Mouse (Mus musculus): ENCODE results near the gene Tas2r125. TPM values are rescaled to one million over a fixed set of nuclear protein-coding genes. Genes with fewer than 3 reads are reported as not detected.
"Not testable (repeated sequence)": the region's sequence is repeated elsewhere in the genome, so short reads cannot be mapped to it uniquely, and the experiment has no call there.

The Tas2r125 gene
- polyA plus RNA-seq (2016; fragmentation: Nextera tagmentation; extraction: Ambion mirVana) = 0.22 and 0.43 TPM in 2 replicates

- Histone ChIP-seq H3K9me3 (no peaks in the 10 kb centered on the region), H3K27me3 (replicated peaks) (no peaks in the 10 kb centered on the region), H3K4me3 (no peak within 1 kb of the TSS), H3K36me3 (no peaks in the 10 kb centered on the region), H3K9ac (no peak within 1 kb of the TSS), H3K27ac (no peak within 1 kb of the TSS), H3K4me2 (replicated peaks) (no peak within 1 kb of the TSS), H3K4me1 (no peaks in the 10 kb centered on the region)
- WGBS = 88% methylated on average over 3 of the region's 3 CpGs
- no peak for ATAC-seq (ENCODE audit: low FRiP score, low read depth)
These were observed at the start of gene Tas2r125 for GRCm38 (mm10) chr6:132909351-132909750. Tas2r125 (plus strand) TSS chr6:132909651.

GRCm38 (mm10) chr6:132867708-132868107, 41.7 kb upstream of the Tas2r125 start, which contains the start of gene Tas2r110:
Tas2r110 (plus strand) TSS chr6:132868008.
- no peak for ATAC-seq (ENCODE audit: low FRiP score, low read depth)
- H3K4me2 ChIP-seq (replicated peaks) = no peak within 1 kb of the TSS
- H3K36me3 ChIP-seq = no peaks in the 10 kb centered on the region
- H3K4me1 ChIP-seq = no peaks in the 10 kb centered on the region
- H3K4me3 ChIP-seq = no peak within 1 kb of the TSS
- no peak within 1 kb of the TSS for H3K9ac ChIP-seq
- H3K27me3 ChIP-seq (replicated peaks) = no peaks in the 10 kb centered on the region
- no peak within 1 kb of the TSS for H3K27ac ChIP-seq
- no peaks in the 10 kb centered on the region for H3K9me3 ChIP-seq

GRCm38 (mm10) chr6:132892711-132893110, 16.7 kb upstream of the Tas2r125 start, which contains the start of gene Tas2r113:
Tas2r113 (plus strand) TSS chr6:132893011.
- 68% methylated on average over 1 of the region's 1 CpGs for WGBS
- Histone ChIP-seq H3K27me3 (replicated peaks) (no peaks in the 10 kb centered on the region), H3K4me1 (no peaks in the 10 kb centered on the region), H3K27ac (no peak within 1 kb of the TSS), H3K9me3 (no peaks in the 10 kb centered on the region), H3K4me2 (replicated peaks) (no peak within 1 kb of the TSS), H3K36me3 (no peaks in the 10 kb centered on the region), H3K4me3 (no peak within 1 kb of the TSS), H3K9ac (no peak within 1 kb of the TSS)
- ATAC-seq (ENCODE audit: low FRiP score, low read depth) = no peak

GRCm38 (mm10) chr6:132941376-132941775, 31.9 kb downstream of the Tas2r125 start:
- H3K36me3 ChIP-seq; H3K4me1 ChIP-seq; H3K27me3 ChIP-seq (replicated peaks); H3K27ac ChIP-seq; ATAC-seq (ENCODE audit: low FRiP score, low read depth); H3K4me2 ChIP-seq (replicated peaks); H3K9me3 ChIP-seq; H3K4me3 ChIP-seq; H3K9ac ChIP-seq: not testable (repeated sequence)

- Histone ChIP-seq H3K4me3 (no peak within 1 kb of the TSS), H3K9me3 (no peaks in the 10 kb centered on the region), H3K4me1 (no peaks in the 10 kb centered on the region), H3K27ac (no peak within 1 kb of the TSS), H3K36me3 (no peaks in the 10 kb centered on the region), H3K4me2 (replicated peaks) (no peak within 1 kb of the TSS), H3K27me3 (replicated peaks) (no peaks in the 10 kb centered on the region), H3K9ac (no peak within 1 kb of the TSS)
- no peak for ATAC-seq (ENCODE audit: low FRiP score, low read depth)
- WGBS = 82% methylated on average over 2 of the region's 2 CpGs
These were observed 41.4 kb downstream of the Tas2r125 start, which contains the start of gene Tas2r129 for GRCm38 (mm10) chr6:132950802-132951201. Tas2r129 (plus strand) TSS chr6:132951102.

- H3K36me3 ChIP-seq = no peaks in the 10 kb centered on the region
- no peak for ATAC-seq (ENCODE audit: low FRiP score, low read depth)
- no peak within 1 kb of the TSS for H3K4me2 ChIP-seq (replicated peaks)
- H3K27me3 ChIP-seq (replicated peaks) = no peaks in the 10 kb centered on the region
- H3K9ac ChIP-seq = no peak within 1 kb of the TSS
- H3K4me1 ChIP-seq = no peaks in the 10 kb centered on the region
- no peak within 1 kb of the TSS for H3K4me3 ChIP-seq
- 66% methylated on average over 1 of the region's 1 CpGs for WGBS
- H3K27ac ChIP-seq = no peak within 1 kb of the TSS
- no peaks in the 10 kb centered on the region for H3K9me3 ChIP-seq
These were observed 48.4 kb downstream of the Tas2r125 start, which contains the start of gene Tas2r131 for GRCm38 (mm10) chr6:132957819-132958218. Tas2r131 (minus strand) TSS chr6:132957919.

Other genes starting within 250 kb of the Tas2r125 start
- gene Tas2r121, start 208.6 kb upstream of the Tas2r125 start, polyA plus RNA-seq (2016; fragmentation: Nextera tagmentation; extraction: Ambion mirVana) = not detected in 2 replicates
- gene Tas2r122, start 197.7 kb upstream of the Tas2r125 start, polyA plus RNA-seq (2016; fragmentation: Nextera tagmentation; extraction: Ambion mirVana) = not detected in 2 replicates
- gene Tas2r115, start 171.6 kb upstream of the Tas2r125 start, polyA plus RNA-seq (2016; fragmentation: Nextera tagmentation; extraction: Ambion mirVana) = not detected in 2 replicates
- not detected in 2 replicates for gene Tas2r124, start 154.9 kb upstream of the Tas2r125 start, polyA plus RNA-seq (2016; fragmentation: Nextera tagmentation; extraction: Ambion mirVana)
- gene Tas2r102, start 147.5 kb upstream of the Tas2r125 start, polyA plus RNA-seq (2016; fragmentation: Nextera tagmentation; extraction: Ambion mirVana) = not detected in 2 replicates
- gene Tas2r136, start 131.5 kb upstream of the Tas2r125 start, polyA plus RNA-seq (2016; fragmentation: Nextera tagmentation; extraction: Ambion mirVana) = not detected in 2 replicates
- gene Tas2r117, start 106.8 kb upstream of the Tas2r125 start, polyA plus RNA-seq (2016; fragmentation: Nextera tagmentation; extraction: Ambion mirVana) = not detected in 2 replicates
- not detected in 2 replicates for gene Tas2r123, start 62.5 kb upstream of the Tas2r125 start, polyA plus RNA-seq (2016; fragmentation: Nextera tagmentation; extraction: Ambion mirVana)
- gene Tas2r116, start 54.2 kb upstream of the Tas2r125 start, polyA plus RNA-seq (2016; fragmentation: Nextera tagmentation; extraction: Ambion mirVana) = not detected in 2 replicates
- not detected in 2 replicates for gene Tas2r110, start 41.6 kb upstream of the Tas2r125 start, polyA plus RNA-seq (2016; fragmentation: Nextera tagmentation; extraction: Ambion mirVana)
- gene Tas2r113, start 16.6 kb upstream of the Tas2r125 start, polyA plus RNA-seq (2016; fragmentation: Nextera tagmentation; extraction: Ambion mirVana) = not detected in 2 replicates
- not detected in 2 replicates for gene Tas2r129, start 41.5 kb downstream of the Tas2r125 start, polyA plus RNA-seq (2016; fragmentation: Nextera tagmentation; extraction: Ambion mirVana)
- gene Tas2r131, start 48.3 kb downstream of the Tas2r125 start, polyA plus RNA-seq (2016; fragmentation: Nextera tagmentation; extraction: Ambion mirVana) = not detected in 2 replicates
- gene Tas2r109, start 71.3 kb downstream of the Tas2r125 start, polyA plus RNA-seq (2016; fragmentation: Nextera tagmentation; extraction: Ambion mirVana) = not detected in 2 replicates
- not detected in 2 replicates for gene Tas2r103, start 127.5 kb downstream of the Tas2r125 start, polyA plus RNA-seq (2016; fragmentation: Nextera tagmentation; extraction: Ambion mirVana)
- not detected in 2 replicates for gene Tas2r140, start 146.2 kb downstream of the Tas2r125 start, polyA plus RNA-seq (2016; fragmentation: Nextera tagmentation; extraction: Ambion mirVana)
- gene Smim10l1, start 195.3 kb downstream of the Tas2r125 start, polyA plus RNA-seq (2016; fragmentation: Nextera tagmentation; extraction: Ambion mirVana) = 94.4 and 102 TPM in 2 replicates

All from neural tube, embryonic 12.5 days (tissue).